Mouse (Mus musculus): ENCODE results near the gene Pcnp. TPM values are rescaled to one million over a fixed set of nuclear protein-coding genes. Genes with fewer than 3 reads are reported as not detected.

The Pcnp gene
- total and polyA plus RNA-seq, 3 experiments = 79.1 to 128 (median 88.5) TPM

- no peak overlapping the region for H3K4me3 ChIP-seq (ENCODE audit: control insufficient read depth in 1 of 2, insufficient read depth in 1 of 2, low read depth in 2 of 2, low read length in 2 of 2)
- H3K36me3 ChIP-seq (ENCODE audit: control insufficient read depth in 1 of 2, insufficient read depth in 2 of 2, low read length in 2 of 2) = peaks cover 14 to 36% of the 10 kb centered on the region in 2 experiments
- H3K4me1 ChIP-seq (ENCODE audit: control insufficient read depth in 1 of 2, insufficient read depth in 2 of 2, low read length in 2 of 2) = peaks cover 0 to 6% of the 10 kb centered on the region in 2 experiments; a peak in 1 of 4 replicates
- H3K79me2 ChIP-seq (ENCODE audit: control insufficient read depth, insufficient read depth, low read length, poor library complexity) = peaks cover 39% of the 10 kb centered on the region
- H3K27me3 ChIP-seq (ENCODE audit: control insufficient read depth in 1 of 2, insufficient read depth in 2 of 2, low read length in 2 of 2) = no peaks in the 10 kb centered on the region
- H3K27ac ChIP-seq (ENCODE audit: control insufficient read depth, low read depth, low read length) = no peak overlapping the region
- H3K9me3 ChIP-seq (replicated peaks; ENCODE audit: insufficient read depth, low read length) = no peaks in the 10 kb centered on the region
- no peak for DNase-seq (ENCODE audit: low read depth, low spot score)
- H3K9ac ChIP-seq (ENCODE audit: control insufficient read depth, low read depth, low read length, poor library complexity, severe bottlenecking) = no peak overlapping the region
- TF ChIP-seq TCF12 (IDR thresholded peaks at IDR 0.05; ENCODE audit: low read depth, low read length) = no peak
- no peak for TF ChIP-seq TAL1 (IDR thresholded peaks at IDR 0.05; ENCODE audit: low read length)
- TF ChIP-seq POLR2A (IDR thresholded peaks at IDR 0.05; ENCODE audit: control insufficient read depth in 1 of 2, insufficient read depth in 1 of 2, low read depth in 1 of 2, low read length in 2 of 2, poor library complexity in 1 of 2) = no peak
- TF ChIP-seq SIN3A (IDR thresholded peaks at IDR 0.05; ENCODE audit: low read length) = no peak
- no peak for TF ChIP-seq POLR2AphosphoS2 (IDR thresholded peaks at IDR 0.05; ENCODE audit: low read length)
- no peak for TF ChIP-seq HCFC1 (IDR thresholded peaks at IDR 0.05; ENCODE audit: low read depth, low read length)
- no peak for TF ChIP-seq CHD2 (IDR thresholded peaks at IDR 0.05; ENCODE audit: low read length)
- TF ChIP-seq MYC (IDR thresholded peaks at IDR 0.05; ENCODE audit: low read depth, low read length) = no peak
- no peak for TF ChIP-seq EP300 (IDR thresholded peaks at IDR 0.05; ENCODE audit: low read depth in 1 of 2, low read length in 2 of 2)
- TF ChIP-seq NELFE (IDR thresholded peaks at IDR 0.05; ENCODE audit: low read depth, low read length) = no peak
- TF ChIP-seq CTCF (IDR thresholded peaks at IDR 0.05 in 2 of 3, conservative IDR thresholded peaks at IDR 0.05 in 1 of 3; ENCODE audit: control insufficient read depth in 1 of 3, insufficient read depth in 1 of 3, low read depth in 2 of 3, low read length in 3 of 3, poor library complexity in 1 of 3, severe bottlenecking in 1 of 3) = no peak
- no peak for TF ChIP-seq RCOR1 (IDR thresholded peaks at IDR 0.05; ENCODE audit: low read depth, low read length)
- no peak for TF ChIP-seq ZMIZ1 (IDR thresholded peaks at IDR 0.05; ENCODE audit: low read depth, low read length)
- TF ChIP-seq CHD1 (IDR thresholded peaks at IDR 0.05; ENCODE audit: low read depth, low read length) = no peak
- no peak for TF ChIP-seq MAZ (IDR thresholded peaks at IDR 0.05; ENCODE audit: low read depth, low read length)
- TF ChIP-seq GATA1 (IDR thresholded peaks at IDR 0.05; ENCODE audit: low read depth, low read length) = no peak
- no peak for TF ChIP-seq SMC3 (IDR thresholded peaks at IDR 0.05; ENCODE audit: low read depth, low read length)
- no peak for TF ChIP-seq BHLHE40 (IDR thresholded peaks at IDR 0.05; ENCODE audit: borderline replicate concordance, low read depth, low read length)
Measured at GRCm38 (mm10) chr16:56034566-56034965, 5.0 kb upstream of the Pcnp start.

GRCm38 (mm10) chr16:56028722-56029551 is 602 bp downstream of the Pcnp start:
- Histone ChIP-seq H3K9ac (ENCODE audit: control insufficient read depth, low read depth, low read length, poor library complexity, severe bottlenecking) (peak overlapping the region; percentile 84), H3K36me3 (ENCODE audit: control insufficient read depth in 1 of 2, insufficient read depth in 2 of 2, low read length in 2 of 2) (peaks cover 22 to 36% of the 10 kb centered on the region in 2 experiments), H3K4me1 (ENCODE audit: control insufficient read depth in 1 of 2, insufficient read depth in 2 of 2, low read length in 2 of 2) (peaks cover 2 to 5% of the 10 kb centered on the region in 2 experiments), H3K4me3 (ENCODE audit: control insufficient read depth in 1 of 2, insufficient read depth in 1 of 2, low read depth in 2 of 2, low read length in 2 of 2) (peak overlapping the region; percentile 79 to 99), H3K27ac (ENCODE audit: control insufficient read depth, low read depth, low read length) (peak overlapping the region; percentile 63), H3K9me3 (replicated peaks; ENCODE audit: insufficient read depth, low read length) (no peaks in the 10 kb centered on the region), H3K79me2 (ENCODE audit: control insufficient read depth, insufficient read depth, low read length, poor library complexity) (peaks cover 54% of the 10 kb centered on the region), H3K27me3 (ENCODE audit: control insufficient read depth in 1 of 2, insufficient read depth in 2 of 2, low read length in 2 of 2) (no peaks in the 10 kb centered on the region)
- peak; percentile 28; the same call in 1 of the 2 replicates for TF ChIP-seq SIN3A (IDR thresholded peaks at IDR 0.05; ENCODE audit: low read length)
- no peak for TF ChIP-seq RCOR1 (IDR thresholded peaks at IDR 0.05; ENCODE audit: low read depth, low read length)
- no peak for TF ChIP-seq KAT2A (conservative IDR thresholded peaks at IDR 0.05; ENCODE audit: low read depth, low read length)
- TF ChIP-seq MYC (IDR thresholded peaks at IDR 0.05; ENCODE audit: low read depth, low read length) = peak; percentile 40; the same call in 1 of the 2 replicates
- TF ChIP-seq MAZ (IDR thresholded peaks at IDR 0.05; ENCODE audit: low read depth, low read length) = no peak
- TF ChIP-seq POLR2AphosphoS5 (IDR thresholded peaks at IDR 0.05; ENCODE audit: borderline replicate concordance, low read depth, low read length) = no peak
- peak; percentile 79 for TF ChIP-seq MXI1 (IDR thresholded peaks at IDR 0.05; ENCODE audit: low read depth, low read length)
- TF ChIP-seq CHD1 (IDR thresholded peaks at IDR 0.05; ENCODE audit: low read depth, low read length) = 0 out of 2 replicates have a peak, but pooled peaks have one; percentile 3
- TF ChIP-seq JUND (IDR thresholded peaks at IDR 0.05; ENCODE audit: low read depth, low read length) = no peak
- no peak for TF ChIP-seq POLR2A (IDR thresholded peaks at IDR 0.05; ENCODE audit: control insufficient read depth in 1 of 2, insufficient read depth in 1 of 2, low read depth in 1 of 2, low read length in 2 of 2, poor library complexity in 1 of 2)
- TF ChIP-seq NRF1 (IDR thresholded peaks at IDR 0.05; ENCODE audit: insufficient read depth, low read depth, low read length, poor library complexity, severe bottlenecking) = no peak
- peak; percentile 91; the same call in 1 of the 2 replicates for TF ChIP-seq UBTF (IDR thresholded peaks at IDR 0.05; ENCODE audit: borderline replicate concordance, insufficient read depth, low read depth, low read length)
- no peak for TF ChIP-seq ZC3H11A (IDR thresholded peaks at IDR 0.05; ENCODE audit: low read depth, low read length)
- TF ChIP-seq TAL1 (IDR thresholded peaks at IDR 0.05; ENCODE audit: low read length) = no peak
- DNase-seq (ENCODE audit: low read depth, low spot score) = peak; percentile 63

Measured in MEL (cell line).